Mouse (Mus musculus) limb, embryonic 13.5 days (tissue): ENCODE results near the gene Ddhd1. TPM values are rescaled to one million over a fixed set of nuclear protein-coding genes. Genes with fewer than 3 reads are reported as not detected.
A peak's percentile ranks its signal among the peaks of the same experiment; 100 is the strongest.

Source experiments
- ATAC-seq: fragments of 200-750 bp; cut with Nextera tagmentation; 2 replicates; pipeline ENCODE4 v1.8.0; 2017; ENCODE audit warnings: low read depth, moderate number of reproducible peaks, moderate TSS enrichment; ENCODE audit not compliant: low FRiP score
- H3K27ac ChIP-seq: fragments of 300-500 bp; sonication (generic); 2 replicates; pipeline ENCODE4 v1.5.1; 2015; ENCODE audit warnings: inconsistent platforms, mild to moderate bottlenecking, moderate library complexity
- H3K27me3 ChIP-seq: fragments of 300-500 bp; sonication (generic); 2 replicates; pipeline ENCODE4 v1.6.1; 2015; ENCODE audit warnings: mild to moderate bottlenecking, inconsistent platforms
- H3K36me3 ChIP-seq: fragments of 300-500 bp; sonication (generic); 2 replicates; pipeline ENCODE4 v1.6.1; 2015; ENCODE audit warnings: inconsistent platforms, mild to moderate bottlenecking, moderate library complexity
- H3K4me1 ChIP-seq: fragments of 300-500 bp; sonication (generic); 2 replicates; pipeline ENCODE4 v1.6.1; 2015; ENCODE audit warnings: inconsistent platforms
- H3K4me2 ChIP-seq: fragments of 300-500 bp; sonication (generic); replicated peaks from 2 replicates; pipeline ENCODE4 v1.6.1; 2015; ENCODE audit warnings: inconsistent platforms, mild to moderate bottlenecking, moderate library complexity
- H3K4me3 ChIP-seq: fragments of 300-500 bp; sonication (generic); 2 replicates; pipeline ENCODE4 v1.5.1; 2015; ENCODE audit warnings: moderate library complexity, mild to moderate bottlenecking, inconsistent platforms
- H3K9ac ChIP-seq: fragments of 300-500 bp; sonication (generic); 2 replicates; pipeline ENCODE4 v1.6.1; 2015; ENCODE audit warnings: mild to moderate bottlenecking, inconsistent platforms
- H3K9me3 ChIP-seq: fragments of 300-500 bp; sonication (generic); 2 replicates; pipeline ENCODE4 v1.6.1; 2016; ENCODE audit warnings: inconsistent platforms
- WGBS: fragments of 180-500 bp; shearing (Covaris S2); methylation state at CpG from one replicate; pipeline ENCODE4 v1.1.7; 2015; 5-methylcytosine and 5-hydroxymethylcytosine counted together
- polyA plus RNA-seq: library from polyadenylated mRNA; unstranded; fragments of >200 nt; fragmentation: Nextera tagmentation; extraction: Ambion mirVana; gene quantifications from 2 replicates; pipeline ENCODE4 v1.2.1, GENCODE M21; 2015

Ddhd1 gene
- 5.9 and 6.8 TPM in 2 replicates for polyA plus RNA-seq

DNA sequence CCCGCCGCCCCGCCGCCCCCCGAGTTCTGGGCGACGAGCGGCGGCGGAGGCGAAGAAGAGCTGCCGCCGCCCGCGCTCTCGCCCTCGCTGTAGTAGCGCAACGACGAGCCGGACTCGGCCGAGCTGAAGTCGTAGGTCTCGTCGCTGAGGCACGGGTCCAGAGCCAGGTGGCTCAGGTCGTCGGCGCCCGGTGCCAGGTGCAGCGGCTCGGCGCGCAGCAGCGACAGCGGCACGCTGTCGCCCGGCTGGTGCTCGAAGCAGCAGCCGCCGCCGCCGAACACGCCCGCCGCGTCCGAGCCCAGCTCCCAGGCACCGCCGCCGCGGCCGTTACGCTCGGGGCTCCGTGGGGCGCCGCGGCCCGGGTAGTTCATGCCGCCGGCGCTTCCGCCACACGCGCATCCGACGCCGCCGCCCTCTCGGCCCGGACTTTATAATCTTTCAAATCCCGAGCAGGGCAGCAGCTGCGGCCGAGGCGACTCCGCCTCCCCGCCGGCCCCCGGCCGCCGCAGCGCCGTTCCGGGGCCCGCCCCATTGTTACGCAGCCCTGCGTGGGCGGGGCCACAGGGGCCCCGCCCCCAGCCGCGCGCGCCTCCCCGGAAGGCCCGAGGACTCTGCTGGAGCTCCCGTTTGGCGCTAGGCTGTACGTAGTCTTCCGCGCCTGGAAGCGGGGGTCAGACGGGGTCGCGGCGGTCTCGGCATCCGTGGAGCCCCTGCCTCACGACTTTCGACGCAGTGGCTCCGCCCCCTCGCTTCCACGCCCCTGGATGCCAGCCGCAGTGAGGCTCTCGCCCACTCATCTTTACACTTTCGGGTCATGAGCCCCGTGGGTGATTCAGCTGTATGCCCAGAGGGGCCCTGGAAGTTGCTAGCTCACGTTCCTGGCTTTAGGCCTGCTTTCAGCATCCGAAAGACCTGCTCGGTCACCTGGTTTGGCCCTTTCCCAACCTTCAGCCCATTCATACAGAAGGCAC is at the start of gene Ddhd1:
TSS of gene Ddhd1 (minus strand) at position 503 of the 971 bp plus-strand sequence.
- Histone ChIP-seq H3K4me2 (peak within 1 kb of the TSS; percentile 98), H3K9ac (peak within 1 kb of the TSS; percentile 86), H3K9me3 (no peaks in the 10 kb centered on the region), H3K4me1 (peaks cover 25% of the 10 kb centered on the region), H3K4me3 (peak within 1 kb of the TSS; percentile 65), H3K27ac (peak within 1 kb of the TSS; percentile 85), H3K36me3 (no peaks in the 10 kb centered on the region), H3K27me3 (no peaks in the 10 kb centered on the region)
- under 1% methylated on average over 90 of the region's 123 CpGs for WGBS
- peak; percentile 95 for ATAC-seq

DNA sequence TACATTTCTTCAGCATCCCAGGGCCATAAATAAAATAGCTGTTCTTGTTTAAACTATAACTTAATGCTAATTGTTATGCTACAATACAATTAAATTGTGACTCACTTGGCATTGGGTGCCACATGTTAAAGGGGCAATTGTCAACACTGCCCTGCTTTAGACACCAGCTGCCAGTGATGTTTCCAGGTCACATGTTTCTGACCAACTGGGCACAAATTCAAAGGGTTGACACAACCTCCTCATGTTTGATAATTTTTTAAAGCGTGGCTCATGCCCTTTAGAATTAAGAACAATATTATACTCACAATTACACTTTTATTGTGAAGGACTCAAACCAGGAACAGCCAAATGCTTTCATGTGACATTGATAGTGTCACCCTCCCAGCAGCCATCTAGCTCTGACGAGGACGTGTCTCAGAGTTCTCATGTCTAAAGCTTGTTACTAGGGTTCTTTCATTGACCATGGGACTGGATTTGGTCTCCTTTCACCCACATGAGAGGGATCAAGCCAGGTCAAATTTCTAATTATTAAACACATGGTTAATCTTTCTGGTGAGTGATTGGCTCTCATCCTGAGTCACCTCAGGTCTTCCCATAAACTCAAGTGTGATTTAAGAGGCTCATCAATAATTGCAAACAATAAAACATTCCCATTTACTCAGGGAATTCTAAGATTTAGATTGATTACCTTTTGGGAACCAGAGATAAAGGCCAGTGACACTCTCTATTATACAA is 49.4 kb upstream of the Ddhd1 start:
- H3K4me1 ChIP-seq: no peaks in the 10 kb centered on the region
- H3K36me3 ChIP-seq: no peaks in the 10 kb centered on the region
- no peaks in the 10 kb centered on the region for H3K27me3 ChIP-seq
- WGBS: 62% methylated on average over 3 of the region's 3 CpGs
- no peak overlapping the region for H3K4me2 ChIP-seq
- H3K9ac ChIP-seq: no peak overlapping the region
- no peak for ATAC-seq
- H3K9me3 ChIP-seq: peaks cover 4% of the 10 kb centered on the region; the same call in 1 of the 2 replicates
- H3K27ac ChIP-seq: no peak overlapping the region
- no peak overlapping the region for H3K4me3 ChIP-seq

DNA sequence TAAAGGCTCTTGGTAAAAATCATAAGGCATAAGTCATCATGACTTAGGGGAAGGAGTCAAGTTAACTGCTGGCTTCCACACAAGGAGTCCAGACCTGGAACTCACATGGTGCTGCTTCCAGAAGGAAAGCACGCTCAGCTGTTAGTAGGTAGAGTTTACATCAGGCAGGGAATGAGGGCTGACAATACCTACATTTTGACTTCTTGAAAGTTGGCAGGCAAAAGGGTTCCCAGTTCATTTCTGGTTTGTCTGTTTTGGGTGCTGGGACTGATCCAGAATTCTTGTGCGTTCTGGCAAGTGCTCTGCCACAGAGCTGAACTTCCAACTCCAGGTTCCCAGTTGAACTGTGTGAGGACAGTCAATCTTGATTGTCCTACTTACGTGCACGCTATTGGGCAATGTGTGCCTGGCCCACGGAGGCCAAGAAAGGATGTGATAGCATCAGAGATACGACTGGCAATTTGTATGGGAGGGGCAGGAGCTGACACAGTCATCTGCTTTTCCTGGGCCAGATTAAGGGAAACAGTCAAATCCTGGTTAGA is 42.2 kb upstream of the Ddhd1 start:
- Histone ChIP-seq H3K36me3 (no peaks in the 10 kb centered on the region), H3K4me2 (no peak overlapping the region), H3K27me3 (no peaks in the 10 kb centered on the region), H3K9ac (no peak overlapping the region), H3K9me3 (peaks cover 4% of the 10 kb centered on the region; the same call in 1 of the 2 replicates), H3K27ac (no peak overlapping the region), H3K4me3 (no peak overlapping the region), H3K4me1 (no peaks in the 10 kb centered on the region)
- ATAC-seq: no peak
- WGBS: 75% methylated on average over 6 of the region's 6 CpGs

DNA sequence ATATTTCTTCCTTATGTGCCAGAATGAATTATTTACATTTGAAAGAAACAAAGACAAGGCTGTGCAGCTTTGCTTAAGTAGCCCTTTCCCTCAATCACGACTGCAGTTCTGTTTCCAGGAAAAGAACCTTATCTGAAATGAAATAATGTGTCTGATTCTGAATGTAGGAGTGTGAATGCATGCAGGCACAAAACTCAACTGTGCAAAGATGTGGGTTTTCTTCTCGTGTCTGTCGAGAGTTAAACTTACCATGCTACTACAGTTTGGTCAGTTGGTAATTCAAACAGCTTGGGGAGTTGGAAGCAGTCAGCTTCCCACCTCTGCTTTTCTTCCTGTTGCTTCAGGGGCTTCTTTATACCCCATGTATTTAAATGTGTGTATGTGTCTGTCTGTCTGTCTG is 40.9 kb upstream of the Ddhd1 start:
- Histone ChIP-seq H3K36me3 (no peaks in the 10 kb centered on the region), H3K4me3 (no peak overlapping the region), H3K27me3 (no peaks in the 10 kb centered on the region), H3K4me2 (no peak overlapping the region), H3K9ac (no peak overlapping the region), H3K9me3 (peaks cover 1% of the 10 kb centered on the region; the same call in 1 of the 2 replicates), H3K4me1 (no peaks in the 10 kb centered on the region), H3K27ac (no peak overlapping the region)
- no peak for ATAC-seq
- WGBS: 62% methylated on average over 3 of the region's 3 CpGs

GRCm38 (mm10) chr14:45696098-45696497 is 38.2 kb upstream of the Ddhd1 start:
- no peaks in the 10 kb centered on the region for H3K9me3 ChIP-seq
- no peaks in the 10 kb centered on the region for H3K4me1 ChIP-seq
- H3K9ac ChIP-seq: no peak overlapping the region
- no peak overlapping the region for H3K4me2 ChIP-seq
- no peaks in the 10 kb centered on the region for H3K27me3 ChIP-seq
- no peaks in the 10 kb centered on the region for H3K36me3 ChIP-seq
- 89% methylated on average over 2 of the region's 2 CpGs for WGBS
- H3K27ac ChIP-seq: no peak overlapping the region
- ATAC-seq: no peak
- H3K4me3 ChIP-seq: no peak overlapping the region

DNA sequence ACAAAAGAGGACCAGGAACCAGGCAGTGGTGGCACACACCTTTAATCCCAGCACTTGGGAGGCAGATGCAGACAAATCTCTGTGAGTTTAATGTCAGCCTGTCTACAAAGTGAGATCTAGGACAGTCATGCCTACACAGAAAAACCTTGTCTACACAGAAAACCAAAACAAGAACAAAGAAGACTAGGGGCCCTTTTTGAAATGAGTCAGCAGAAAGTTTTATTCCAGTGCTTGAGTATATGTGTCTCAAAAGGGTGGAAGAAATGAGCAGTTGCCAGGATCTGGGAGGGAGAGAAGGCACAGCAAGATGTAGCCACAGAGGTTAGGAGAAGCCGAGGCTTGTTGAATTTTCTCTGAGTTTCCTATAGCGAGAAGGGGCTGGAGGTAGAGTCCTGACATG is 35.9 kb upstream of the Ddhd1 start:
- no peak overlapping the region for H3K4me2 ChIP-seq
- no peak overlapping the region for H3K9ac ChIP-seq
- no peaks in the 10 kb centered on the region for H3K9me3 ChIP-seq
- no peak overlapping the region for H3K4me3 ChIP-seq
- no peak for ATAC-seq
- no peaks in the 10 kb centered on the region for H3K36me3 ChIP-seq
- H3K4me1 ChIP-seq: peaks cover 4% of the 10 kb centered on the region; the same call in 1 of the 2 replicates
- H3K27me3 ChIP-seq: no peaks in the 10 kb centered on the region
- no peak overlapping the region for H3K27ac ChIP-seq
- WGBS: 87% methylated on average over 2 of the region's 2 CpGs

DNA sequence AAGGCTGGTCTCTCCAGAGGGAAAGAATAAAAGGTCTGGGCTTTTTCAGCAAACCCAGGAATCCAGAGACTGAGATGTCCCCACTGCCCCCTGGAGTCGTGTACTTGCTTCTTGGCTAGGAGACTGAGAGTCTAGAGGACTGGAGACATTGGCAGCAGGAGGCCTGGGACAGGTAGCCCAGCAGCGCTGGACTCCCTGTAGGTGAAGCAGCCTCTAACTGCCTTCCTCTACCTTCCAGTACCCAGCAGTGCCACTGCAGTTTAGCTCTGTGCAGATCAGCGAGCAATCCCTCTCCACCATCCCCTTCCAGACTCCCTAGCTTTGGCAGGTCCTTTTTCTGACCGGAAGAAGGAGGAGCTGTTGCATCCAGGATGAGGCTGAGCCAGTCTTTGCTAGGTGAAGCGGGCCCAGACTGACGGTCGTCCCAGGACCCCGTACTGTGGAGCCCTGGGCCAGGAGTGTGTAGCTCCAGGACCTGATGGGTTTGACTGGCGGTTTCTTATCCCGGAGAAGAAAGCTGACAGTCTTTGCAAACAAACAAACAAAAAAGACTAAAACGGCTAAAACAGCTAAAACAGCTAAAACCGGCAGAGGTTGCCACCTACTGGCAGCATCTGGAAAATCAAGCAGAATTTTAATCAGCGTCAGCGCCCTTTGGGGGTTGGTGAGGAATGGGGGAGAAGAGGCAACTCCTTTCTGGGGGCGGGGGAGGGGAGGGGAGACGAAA is 32.7 kb upstream of the Ddhd1 start:
- Histone ChIP-seq H3K4me1 (peaks cover 4% of the 10 kb centered on the region; the same call in 1 of the 2 replicates), H3K36me3 (no peaks in the 10 kb centered on the region), H3K4me2 (peak overlapping the region; percentile 67), H3K4me3 (peak overlapping the region; percentile 54), H3K27ac (peak overlapping the region; percentile 33; the same call in 1 of the 2 replicates), H3K9me3 (no peaks in the 10 kb centered on the region), H3K9ac (peak overlapping the region; percentile 75), H3K27me3 (no peaks in the 10 kb centered on the region)
- 1% methylated on average over 16 of the region's 16 CpGs for WGBS
- ATAC-seq: peak; percentile 90

GRCm38 (mm10) chr14:45685313-45685712 is 27.4 kb upstream of the Ddhd1 start:
- peaks cover under 1% of the 10 kb centered on the region; the same call in 1 of the 2 replicates for H3K4me1 ChIP-seq
- H3K9ac ChIP-seq: no peak overlapping the region
- no peaks in the 10 kb centered on the region for H3K9me3 ChIP-seq
- 80% methylated on average over 2 of the region's 2 CpGs for WGBS
- no peaks in the 10 kb centered on the region for H3K27me3 ChIP-seq
- no peak for ATAC-seq
- no peak overlapping the region for H3K4me2 ChIP-seq
- no peaks in the 10 kb centered on the region for H3K36me3 ChIP-seq
- H3K4me3 ChIP-seq: no peak overlapping the region
- no peak overlapping the region for H3K27ac ChIP-seq

GRCm38 (mm10) chr14:45676722-45677121 is 18.8 kb upstream of the Ddhd1 start:
- H3K36me3 ChIP-seq: no peaks in the 10 kb centered on the region
- no peak overlapping the region for H3K27ac ChIP-seq
- no peak for ATAC-seq
- WGBS: 55% methylated on average over 6 of the region's 6 CpGs
- no peak overlapping the region for H3K9ac ChIP-seq
- no peak overlapping the region for H3K4me2 ChIP-seq
- H3K27me3 ChIP-seq: no peaks in the 10 kb centered on the region
- H3K9me3 ChIP-seq: no peaks in the 10 kb centered on the region
- no peaks in the 10 kb centered on the region for H3K4me1 ChIP-seq
- H3K4me3 ChIP-seq: no peak overlapping the region

GRCm38 (mm10) chr14:45668325-45668724 is 10.4 kb upstream of the Ddhd1 start:
- Histone ChIP-seq H3K4me1 (no peaks in the 10 kb centered on the region), H3K4me3 (no peak overlapping the region), H3K27me3 (no peaks in the 10 kb centered on the region), H3K4me2 (no peak overlapping the region), H3K27ac (no peak overlapping the region), H3K9ac (no peak overlapping the region), H3K9me3 (no peaks in the 10 kb centered on the region), H3K36me3 (no peaks in the 10 kb centered on the region)
- ATAC-seq: no peak
- WGBS: 82% methylated on average over 4 of the region's 4 CpGs

- H3K9ac ChIP-seq: no peak overlapping the region
- H3K36me3 ChIP-seq: no peaks in the 10 kb centered on the region
- no peak overlapping the region for H3K4me3 ChIP-seq
- no peak overlapping the region for H3K4me2 ChIP-seq
- 83% methylated on average over 2 of the region's 2 CpGs for WGBS
- H3K27me3 ChIP-seq: no peaks in the 10 kb centered on the region
- no peaks in the 10 kb centered on the region for H3K4me1 ChIP-seq
- no peaks in the 10 kb centered on the region for H3K9me3 ChIP-seq
- H3K27ac ChIP-seq: no peak overlapping the region
- ATAC-seq: no peak
These were observed 9.3 kb upstream of the Ddhd1 start for GRCm38 (mm10) chr14:45667231-45667630.
